ENCODE assay signal across 20 mouse cellular contexts in genomic region chr19:4491080-4491695, GRCm38 (mm10). TPM values are rescaled to one million over a fixed set of nuclear protein-coding genes. Genes with fewer than 3 reads are reported as not detected.
A peak's percentile ranks its signal among the peaks of the same experiment; 100 is the strongest.
DNase-seq lines count a peak whose midpoint lies in the region; ATAC-seq and TF ChIP-seq lines count a peak whose summit lies in the region.
"Had no signal": no experiment of that assay in that cellular context is flagged by ENCODE, and none has a peak within 500 bp of the region (broad histone marks: within the 10 kb centered on the region; RNA-seq: fewer than 3 reads in every experiment).

No protein-coding gene starts in this region.

- 0 out of 2 replicates have a peak, but pooled peaks have one; percentile 8 for ATAC-seq in heart, embryonic 14.5 days (ENCODE audit: insufficient number of reproducible peaks, insufficient read depth, low FRiP score, low read depth)
- ATAC-seq in embryonic facial prominence, embryonic 13.5 days (ENCODE audit: insufficient number of reproducible peaks, insufficient read depth, low FRiP score, low TSS enrichment, low read depth): no peak
- ATAC-seq: forebrain, embryonic 14.5 days had no signal

- peak; percentile 1; the same call in 1 of the 2 replicates for TF ChIP-seq CTCF in left cerebral cortex, adult 2 months (IDR thresholded peaks at IDR 0.05)

- peaks cover 10 to 11% of the 10 kb centered on the region in 2 experiments for H3K4me1 ChIP-seq in heart, embryonic 14.5 days (ENCODE audit: control insufficient read depth in 2 of 2, insufficient read depth in 2 of 2, low read length in 2 of 2)
- H3K4me1 ChIP-seq in embryonic facial prominence, embryonic 13.5 days: peaks cover 4% of the 10 kb centered on the region; the same call in 1 of the 2 replicates

- H3K4me3 ChIP-seq in heart, embryonic 14.5 days (ENCODE audit: control insufficient read depth in 1 of 2, insufficient read depth in 1 of 2, low read depth in 1 of 2, low read length in 2 of 2): no peak overlapping the region
- no peak overlapping the region for H3K4me3 ChIP-seq in left cerebral cortex, adult 2 months
- H3K4me3 ChIP-seq in embryonic facial prominence, embryonic 13.5 days: no peak overlapping the region
- H3K4me3 ChIP-seq: erythroblast, embryonic 14.5 days; heart, embryonic 15.5 days; lung, embryonic 15.5 days; megakaryocyte, embryonic 14.5 days had no signal

- H3K9ac ChIP-seq in heart, embryonic 14.5 days (ENCODE audit: low read length): no peak overlapping the region
- 0 out of 2 replicates have a peak overlapping the region, but pooled peaks have one; percentile 32 for H3K9ac ChIP-seq in embryonic facial prominence, embryonic 13.5 days
- H3K9ac ChIP-seq: heart, embryonic 15.5 days; lung, embryonic 15.5 days had no signal

- no peaks in the 10 kb centered on the region for H3K27me3 ChIP-seq in heart, embryonic 14.5 days (ENCODE audit: control insufficient read depth, insufficient read depth, low read length)
- 0 out of 2 replicates have a peak, but pooled peaks cover 3% of the 10 kb centered on the region for H3K27me3 ChIP-seq in embryonic facial prominence, embryonic 13.5 days
- H3K27me3 ChIP-seq: heart, embryonic 15.5 days; lung, embryonic 15.5 days had no signal

- 64% methylated on average over 10 of the region's 10 CpGs for WGBS in heart, embryonic 14.5 days
- WGBS in embryonic facial prominence, embryonic 13.5 days: 65% methylated on average over 10 of the region's 10 CpGs

- H3K9me3 ChIP-seq in heart, embryonic 14.5 days (ENCODE audit: control insufficient read depth, low read length): no peaks in the 10 kb centered on the region
- no peaks in the 10 kb centered on the region for H3K9me3 ChIP-seq in embryonic facial prominence, embryonic 13.5 days
- H3K9me3 ChIP-seq: heart, embryonic 15.5 days; lung, embryonic 15.5 days; megakaryocyte, embryonic 14.5 days had no signal

- DNase-seq in heart, postnatal 14 days: no peak
- DNase-seq in left cerebral cortex, adult 2 months (ENCODE audit: extremely low spot score in 1 of 2, low spot score in 2 of 2): no peak
- DNase-seq in left cerebral cortex, postnatal 4 days: no peak
- DNase-seq in adrenal gland, postnatal 36 days: peak; percentile 48 to 55
- no peak for DNase-seq in thymus, postnatal 25 days
- DNase-seq: kidney, adult 9 months; liver; right cerebral cortex, postnatal 14 days; thymus, postnatal 14 days had no signal

- no peak overlapping the region for H3K4me2 ChIP-seq in heart, embryonic 14.5 days (ENCODE audit: low read length)
- no peak overlapping the region for H3K4me2 ChIP-seq in embryonic facial prominence, embryonic 13.5 days
- H3K4me2 ChIP-seq: heart, embryonic 15.5 days; lung, embryonic 15.5 days had no signal

- intact Hi-C loops in heart, postnatal 14 days (cut with DNase I): no loop called here
- intact Hi-C loops in left cerebral cortex, adult 2 months (cut with DNase I): no loop called here
- intact Hi-C loops in left cerebral cortex, postnatal 4 days (cut with DNase I): no loop called here

- H3K36me3 ChIP-seq in heart, embryonic 14.5 days (ENCODE audit: control insufficient read depth, insufficient read depth, low read length): no peaks in the 10 kb centered on the region
- H3K36me3 ChIP-seq in embryonic facial prominence, embryonic 13.5 days: no peaks in the 10 kb centered on the region
- H3K36me3 ChIP-seq: heart, embryonic 15.5 days; lung, embryonic 15.5 days had no signal

- H3K27ac ChIP-seq in heart, embryonic 14.5 days (replicated peaks in 1 of 2; ENCODE audit: control insufficient read depth in 1 of 2, insufficient read depth in 1 of 2, low read depth in 2 of 2, low read length in 2 of 2): no peak overlapping the region
- H3K27ac ChIP-seq in left cerebral cortex, adult 2 months: no peak overlapping the region
- no peak overlapping the region for H3K27ac ChIP-seq in embryonic facial prominence, embryonic 13.5 days
- H3K27ac ChIP-seq: heart, embryonic 15.5 days; lung, embryonic 15.5 days had no signal

RNA-seq across cellular contexts. Expression of gene 2010003K11Rik, which starts 7.2 kb away (rescaled TPM):
- not detected in 2 replicates for polyA plus RNA-seq in heart, embryonic 14.5 days (2014; fragmentation: Nextera tagmentation; extraction: Ambion mirVana)
- total RNA-seq in heart, postnatal 14 days (2021): under 1 TPM in 1 of 2 experiments, not detected in 1; 0.48 TPM
- not detected for total RNA-seq in left cerebral cortex, adult 2 months (2021)
- not detected for total RNA-seq in left cerebral cortex, postnatal 4 days (2021)
- total RNA-seq in adrenal gland, postnatal 36 days (2021): 10 to 100 TPM; 25.2 to 36.9 TPM
- polyA plus RNA-seq in embryonic facial prominence, embryonic 13.5 days (2015; fragmentation: Nextera tagmentation; extraction: Ambion mirVana): not detected in 2 replicates
- total RNA-seq: layer of hippocampus, postnatal 25 days; left cerebral cortex, postnatal 25 days had no signal
- polyA plus RNA-seq: erythroblast, embryonic 14.5 days; forebrain, embryonic 14.5 days; heart, embryonic 15.5 days; lung, embryonic 15.5 days; neural tube, embryonic 14.5 days; spleen, adult 2 months had no signal

RNA-seq across cellular contexts. Expression of gene Syt12, which starts 13.9 kb away (rescaled TPM):
- 0.88 and 0.95 TPM in 2 replicates for polyA plus RNA-seq in heart, embryonic 14.5 days (2014; fragmentation: Nextera tagmentation; extraction: Ambion mirVana)
- 1 to 10 TPM; 1.8 to 5.0 TPM for total RNA-seq in heart, postnatal 14 days (2021)
- total RNA-seq in left cerebral cortex, adult 2 months (2021): 10 to 100 TPM; 36.8 to 39.8 TPM
- 1 to 10 TPM; 4.4 to 5.3 TPM for total RNA-seq in left cerebral cortex, postnatal 4 days (2021)
- 10 to 100 TPM; 66.1 to 69.9 TPM for total RNA-seq in adrenal gland, postnatal 36 days (2021)
- polyA plus RNA-seq in embryonic facial prominence, embryonic 13.5 days (2015; fragmentation: Nextera tagmentation; extraction: Ambion mirVana): 2.0 and 2.3 TPM in 2 replicates
- polyA plus RNA-seq: erythroblast, embryonic 14.5 days had no signal

RNA-seq across cellular contexts. Expression of gene Pcx, which starts 19.1 kb away (rescaled TPM):
- polyA plus RNA-seq in heart, embryonic 14.5 days (2014; fragmentation: Nextera tagmentation; extraction: Ambion mirVana): 8.2 and 8.7 TPM in 2 replicates
- total RNA-seq in heart, postnatal 14 days (2021): 10 to 100 TPM in 1 of 2 experiments, 1 to 10 TPM in 1; 6.4 to 21.2 TPM
- total RNA-seq in left cerebral cortex, adult 2 months (2021): 10 to 100 TPM; 63.2 to 72.1 TPM
- 10 to 100 TPM; 42.6 to 44.2 TPM for total RNA-seq in left cerebral cortex, postnatal 4 days (2021)
- 100 to 1,000 TPM; 683 to 762 TPM for total RNA-seq in adrenal gland, postnatal 36 days (2021)
- 24.8 and 26.3 TPM in 2 replicates for polyA plus RNA-seq in embryonic facial prominence, embryonic 13.5 days (2015; fragmentation: Nextera tagmentation; extraction: Ambion mirVana)

RNA-seq across cellular contexts. Expression of gene Rhod, which starts 52.0 kb away (rescaled TPM):
- polyA plus RNA-seq in heart, embryonic 14.5 days (2014; fragmentation: Nextera tagmentation; extraction: Ambion mirVana): 20.0 and 24.0 TPM in 2 replicates
- total RNA-seq in heart, postnatal 14 days (2021): 1 to 10 TPM; 5.9 to 6.6 TPM
- 1 to 10 TPM in 1 of 2 experiments, under 1 TPM in 1; 0.75 to 1.2 TPM for total RNA-seq in left cerebral cortex, adult 2 months (2021)
- 1 to 10 TPM; 1.1 to 2.0 TPM for total RNA-seq in left cerebral cortex, postnatal 4 days (2021)
- total RNA-seq in adrenal gland, postnatal 36 days (2021): 10 to 100 TPM; 25.8 to 26.8 TPM
- 39.2 and 42.7 TPM in 2 replicates for polyA plus RNA-seq in embryonic facial prominence, embryonic 13.5 days (2015; fragmentation: Nextera tagmentation; extraction: Ambion mirVana)
- polyA plus RNA-seq: erythroblast, embryonic 14.5 days had no signal

Comparison
In these comparisons a context has a peak if more than half of its experiments do, and no peak if none do; other contexts are left out.
1. RNA of gene Syt12, which starts 13.9 kb away (total RNA-seq): 66.1 to 69.9 TPM in adrenal gland, postnatal 36 days and 36.8 to 39.8 TPM in left cerebral cortex, adult 2 months; 4.4 to 5.3 TPM in left cerebral cortex, postnatal 4 days and 1.8 to 5.0 TPM in heart, postnatal 14 days; every median in the first group is over 4 times any median in the second.
2. DNase-seq: peak in adrenal gland, postnatal 36 days (2 of 2); none in heart, postnatal 14 days (0 of 2), left cerebral cortex, adult 2 months (0 of 2), left cerebral cortex, postnatal 4 days (single experiment) and thymus, postnatal 25 days (single experiment).
3. RNA of gene 2010003K11Rik, which starts 7.2 kb away (total RNA-seq): 25.2 to 36.9 TPM in adrenal gland, postnatal 36 days; 0.48 TPM in heart, postnatal 14 days, not detected in left cerebral cortex, postnatal 4 days and not detected in left cerebral cortex, adult 2 months; every median in the first group is over 10 times any median in the second.
4. RNA of gene Pcx, which starts 19.1 kb away (total RNA-seq): 683 to 762 TPM in adrenal gland, postnatal 36 days; 63.2 to 72.1 TPM in left cerebral cortex, adult 2 months, 42.6 to 44.2 TPM in left cerebral cortex, postnatal 4 days and 6.4 to 21.2 TPM in heart, postnatal 14 days; every median in the first group is over 4 times any median in the second.